Mouse (Mus musculus): ENCODE measurements around the gene Abi3bp. TPM values are rescaled to one million over a fixed set of nuclear protein-coding genes. Genes with fewer than 3 reads are reported as not detected.
A peak's percentile ranks its signal among the peaks of the same experiment; 100 is the strongest.

Gene Abi3bp
- 4.6 and 5.1 TPM in 2 replicates for polyA plus RNA-seq (2015; fragmentation: Nextera tagmentation; extraction: Ambion mirVana)

DNA sequence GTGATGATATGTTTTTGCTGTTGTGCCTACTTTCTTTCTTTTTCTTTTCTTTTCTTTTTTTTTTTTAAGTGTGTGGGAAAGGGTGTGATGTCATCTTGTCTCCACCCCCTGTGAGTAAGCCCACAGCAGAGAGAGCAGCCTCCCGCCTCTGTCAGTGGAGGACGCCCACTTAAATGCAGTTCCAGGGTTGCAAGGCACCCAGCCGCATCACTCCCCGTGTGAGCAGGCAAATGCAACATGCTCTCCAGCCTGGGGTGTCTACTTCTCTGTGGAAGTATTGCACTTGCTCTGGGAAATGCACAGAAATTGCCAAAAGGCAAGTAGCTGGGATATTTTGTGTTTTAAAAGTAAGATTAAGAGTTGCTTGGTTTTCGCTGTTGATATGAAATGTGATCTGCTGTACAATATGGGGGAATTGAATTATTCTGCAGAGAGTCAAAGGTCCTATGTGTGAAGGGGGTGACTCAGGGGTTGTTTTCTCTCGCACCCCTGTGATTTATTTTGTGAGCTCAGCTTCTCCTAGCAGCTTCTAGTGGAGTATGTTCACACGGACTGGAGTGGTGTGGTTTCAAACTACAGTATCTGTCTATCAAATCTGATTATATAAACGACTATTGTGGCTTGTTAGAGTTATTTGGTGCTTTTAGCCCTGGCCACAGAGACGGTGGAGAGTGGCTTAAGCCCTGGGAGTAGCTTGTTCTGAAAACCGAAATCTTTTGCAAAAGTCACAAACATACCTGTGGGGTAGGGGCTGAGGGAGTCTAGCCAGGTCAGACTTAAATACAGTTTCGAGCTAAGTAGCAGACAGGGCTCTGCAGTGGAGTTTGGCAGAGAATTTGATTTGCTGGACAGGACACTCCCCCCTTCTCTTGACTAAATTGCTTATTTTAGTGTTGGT, at the start of gene Abi3bp:
Gene Abi3bp (plus strand): TSS at position 202 of the 898 bp plus-strand sequence.
- H3K9me3 ChIP-seq (replicated peaks) = no peaks in the 10 kb centered on the region
- peak within 1 kb of the TSS; percentile 62 for H3K4me2 ChIP-seq
- peak within 1 kb of the TSS; percentile 40 for H3K4me3 ChIP-seq (replicated peaks)
- WGBS = 10% methylated on average over 11 of the region's 11 CpGs
- H3K27me3 ChIP-seq = no peaks in the 10 kb centered on the region
- H3K36me3 ChIP-seq = no peaks in the 10 kb centered on the region
- H3K27ac ChIP-seq = peak within 1 kb of the TSS; percentile 64; the same call in 1 of the 2 replicates
- H3K9ac ChIP-seq = no peak within 1 kb of the TSS; the same call in 1 of the 2 replicates
- peak; percentile 91 for ATAC-seq (replicated peaks; ENCODE audit: low FRiP score)
- H3K4me1 ChIP-seq = peaks cover 11% of the 10 kb centered on the region

DNA sequence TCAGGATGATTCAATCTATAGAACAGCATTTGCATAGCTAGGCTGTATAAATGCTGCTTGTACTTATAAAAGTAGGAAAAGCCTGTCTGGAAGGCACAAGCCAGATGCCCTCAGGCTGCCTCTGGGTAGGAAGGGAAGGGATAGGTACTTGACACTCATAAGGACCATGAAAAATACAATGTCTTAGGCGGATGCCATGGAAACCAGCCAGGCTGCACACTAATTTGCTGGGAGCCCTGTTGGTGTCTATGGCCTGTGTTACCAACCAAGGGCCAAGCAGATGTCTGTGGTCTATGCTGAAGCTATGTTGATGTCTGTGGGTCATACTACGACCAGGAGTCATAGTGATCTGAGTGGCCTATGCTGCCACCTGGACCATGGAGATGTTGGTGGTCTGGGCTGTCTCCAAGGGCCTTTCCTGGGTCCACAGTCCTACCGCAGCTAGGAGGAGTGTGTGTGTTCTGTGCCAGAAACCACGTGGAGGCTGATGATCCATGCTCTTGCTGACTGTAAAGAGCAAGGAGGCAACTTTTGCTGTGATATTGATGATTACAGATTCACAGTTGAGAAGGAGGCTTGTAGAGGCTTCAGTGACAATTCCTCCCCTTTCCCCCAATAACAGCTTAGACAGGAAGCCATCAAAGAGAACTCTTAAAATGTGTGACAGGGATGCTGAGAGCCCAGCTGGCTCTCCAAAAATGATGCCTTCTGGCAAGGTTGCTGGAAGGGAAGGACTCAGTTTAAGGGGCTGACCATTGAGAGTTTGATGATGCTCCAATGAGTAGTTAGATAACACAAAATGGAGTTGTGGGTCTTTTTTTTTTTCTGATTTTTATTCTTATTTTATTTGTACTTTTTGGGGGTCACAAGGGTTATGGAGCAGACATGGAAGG, 42.1 kb upstream of the Abi3bp start:
- H3K36me3 ChIP-seq = no peaks in the 10 kb centered on the region
- H3K27ac ChIP-seq = no peak overlapping the region
- H3K4me1 ChIP-seq = no peaks in the 10 kb centered on the region
- H3K9me3 ChIP-seq (replicated peaks) = no peaks in the 10 kb centered on the region
- no peak overlapping the region for H3K9ac ChIP-seq
- no peak for ATAC-seq (replicated peaks; ENCODE audit: low FRiP score)
- no peak overlapping the region for H3K4me2 ChIP-seq
- H3K27me3 ChIP-seq = no peaks in the 10 kb centered on the region
- 80% methylated on average over 4 of the region's 4 CpGs for WGBS
- H3K4me3 ChIP-seq (replicated peaks) = no peak overlapping the region

DNA sequence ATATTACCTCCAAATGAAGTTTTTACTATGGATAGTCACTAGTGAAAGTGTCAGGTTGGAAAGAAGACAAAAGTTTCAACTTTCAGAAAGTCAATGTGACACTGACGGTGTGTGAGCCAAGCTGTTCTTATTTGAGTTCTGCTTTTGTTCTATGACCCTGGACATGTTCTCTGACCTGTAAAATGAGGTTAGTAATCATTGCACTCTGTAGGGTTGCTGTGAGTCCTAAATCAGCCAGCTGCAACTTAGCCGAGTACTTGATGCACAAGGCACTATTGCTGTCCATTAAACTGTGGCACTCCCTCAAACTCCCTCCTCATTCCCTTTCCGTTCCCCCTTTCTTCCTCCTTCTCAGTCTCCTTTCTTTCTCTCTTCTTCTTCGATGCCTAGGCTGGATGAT, 37.4 kb upstream of the Abi3bp start:
- Histone ChIP-seq H3K9ac (no peak overlapping the region), H3K27ac (0 out of 2 replicates have a peak overlapping the region, but pooled peaks have one; percentile 37), H3K36me3 (no peaks in the 10 kb centered on the region), H3K4me1 (no peaks in the 10 kb centered on the region), H3K4me2 (no peak overlapping the region), H3K9me3 (replicated peaks) (no peaks in the 10 kb centered on the region), H3K27me3 (no peaks in the 10 kb centered on the region), H3K4me3 (replicated peaks) (no peak overlapping the region)
- WGBS = 32% methylated on average over 4 of the region's 4 CpGs
- peak; percentile 86 for ATAC-seq (replicated peaks; ENCODE audit: low FRiP score)

DNA sequence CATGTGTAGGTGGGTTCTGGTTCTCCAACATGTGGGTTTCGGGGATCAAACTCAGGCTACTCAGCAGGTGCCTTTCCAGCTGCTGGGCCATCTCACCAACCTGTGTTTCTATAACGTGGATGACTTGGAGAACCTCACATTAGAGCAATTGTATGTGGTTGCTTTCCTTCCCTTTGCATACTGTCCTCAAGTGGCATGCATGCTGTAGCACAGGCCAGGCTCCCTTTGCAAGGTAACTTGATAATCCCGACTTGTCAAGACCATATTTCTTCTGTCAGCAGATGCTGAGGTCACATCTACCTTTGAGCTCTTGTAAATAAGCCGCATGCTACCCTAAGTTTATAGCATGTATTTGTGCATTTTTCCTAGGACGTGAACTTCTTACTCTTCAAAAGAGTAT, 36.6 kb upstream of the Abi3bp start:
- Histone ChIP-seq H3K9ac (no peak overlapping the region), H3K4me2 (no peak overlapping the region), H3K4me3 (replicated peaks) (no peak overlapping the region), H3K27ac (no peak overlapping the region), H3K4me1 (no peaks in the 10 kb centered on the region), H3K36me3 (no peaks in the 10 kb centered on the region), H3K27me3 (no peaks in the 10 kb centered on the region), H3K9me3 (replicated peaks) (no peaks in the 10 kb centered on the region)
- peak; percentile 27; the same call in 1 of the 2 replicates for ATAC-seq (replicated peaks; ENCODE audit: low FRiP score)
- WGBS = 50% methylated on average over 5 of the region's 5 CpGs

DNA sequence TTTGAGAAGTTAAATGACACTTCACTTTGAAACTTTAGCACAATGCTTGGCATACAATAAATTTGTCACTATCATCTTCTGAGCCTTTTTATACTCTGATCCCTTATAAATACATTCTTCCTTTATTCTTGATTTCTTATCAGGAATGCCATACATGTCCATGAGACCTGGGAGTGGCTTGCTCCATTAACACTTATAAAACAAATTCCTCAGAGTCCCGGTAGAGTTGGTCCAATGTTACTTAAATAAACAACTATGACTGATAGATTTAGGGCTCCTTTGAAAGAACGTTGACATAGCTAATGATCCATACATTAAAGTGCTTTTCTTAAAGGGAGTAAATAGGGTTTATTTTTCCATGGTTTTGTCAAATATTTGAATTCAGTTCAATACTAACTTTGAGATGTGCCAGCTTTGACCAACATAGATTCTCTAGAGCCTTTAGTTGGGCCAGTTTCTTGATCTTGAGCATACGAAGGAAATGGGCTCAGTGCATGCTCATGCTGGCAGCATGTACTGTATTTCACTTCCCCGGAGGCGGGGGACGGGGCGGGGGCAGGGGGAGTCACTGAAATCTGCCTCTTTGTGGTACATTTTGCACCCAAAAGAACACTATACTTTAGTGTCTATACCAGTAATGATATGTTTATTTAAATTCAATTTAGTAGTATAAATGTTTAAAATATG, 35.9 kb upstream of the Abi3bp start:
- Histone ChIP-seq H3K36me3 (no peaks in the 10 kb centered on the region), H3K4me1 (no peaks in the 10 kb centered on the region), H3K27ac (no peak overlapping the region), H3K4me2 (no peak overlapping the region), H3K4me3 (replicated peaks) (no peak overlapping the region), H3K27me3 (no peaks in the 10 kb centered on the region), H3K9me3 (replicated peaks) (no peaks in the 10 kb centered on the region), H3K9ac (no peak overlapping the region)
- WGBS = 35% methylated on average over 7 of the region's 7 CpGs
- ATAC-seq (replicated peaks; ENCODE audit: low FRiP score) = peak; percentile 60

DNA sequence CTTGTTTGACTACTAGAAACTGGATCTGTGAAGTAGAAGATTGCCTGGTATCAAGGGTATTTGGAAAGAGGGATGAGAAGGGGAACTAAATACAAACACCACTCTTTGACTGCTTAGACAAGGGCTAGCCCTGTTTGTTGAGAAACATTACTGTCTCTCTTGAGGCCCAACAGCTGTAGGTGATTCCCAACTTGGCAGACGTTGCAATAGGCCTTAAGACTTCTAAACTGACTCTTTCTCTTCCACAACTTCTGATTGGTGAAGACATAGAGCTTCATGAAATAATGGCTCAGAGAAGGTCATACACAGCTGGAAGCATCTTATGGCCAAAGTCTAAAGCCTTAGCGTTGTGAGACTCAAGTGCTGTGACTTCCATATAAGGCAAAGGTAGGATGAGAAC, 26.2 kb upstream of the Abi3bp start:
- Histone ChIP-seq H3K36me3 (no peaks in the 10 kb centered on the region), H3K4me1 (no peaks in the 10 kb centered on the region), H3K27me3 (no peaks in the 10 kb centered on the region), H3K4me2 (no peak overlapping the region), H3K9ac (no peak overlapping the region), H3K4me3 (replicated peaks) (no peak overlapping the region), H3K9me3 (replicated peaks) (no peaks in the 10 kb centered on the region), H3K27ac (no peak overlapping the region)
- ATAC-seq (replicated peaks; ENCODE audit: low FRiP score) = no peak
- WGBS = 71% methylated on average over 2 of the region's 2 CpGs

DNA sequence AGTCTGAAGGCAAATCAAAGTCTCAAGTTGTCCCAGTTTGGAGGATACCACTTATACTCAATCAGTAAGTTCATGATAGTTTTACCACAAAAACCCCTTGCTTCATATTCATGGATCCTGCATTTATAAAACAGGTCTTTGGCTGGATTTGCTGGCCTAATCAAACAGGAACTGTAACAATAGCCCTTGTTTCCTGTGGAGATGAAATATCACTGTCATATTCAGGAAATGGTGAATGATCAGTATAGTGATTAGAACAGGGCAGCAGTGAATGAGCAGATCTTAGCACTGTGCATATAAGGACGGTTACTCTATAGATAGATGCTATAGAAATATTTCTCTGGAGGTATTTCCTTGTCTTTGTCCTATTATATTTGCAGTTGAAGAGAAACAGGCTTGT, 25.8 kb upstream of the Abi3bp start:
- H3K4me3 ChIP-seq (replicated peaks) = no peak overlapping the region
- no peaks in the 10 kb centered on the region for H3K27me3 ChIP-seq
- no peak for ATAC-seq (replicated peaks; ENCODE audit: low FRiP score)
- H3K9me3 ChIP-seq (replicated peaks) = no peaks in the 10 kb centered on the region
- no peak overlapping the region for H3K9ac ChIP-seq
- no peak overlapping the region for H3K4me2 ChIP-seq
- H3K27ac ChIP-seq = no peak overlapping the region
- 67% methylated on average over 1 of the region's 1 CpGs for WGBS
- H3K36me3 ChIP-seq = no peaks in the 10 kb centered on the region
- no peaks in the 10 kb centered on the region for H3K4me1 ChIP-seq

DNA sequence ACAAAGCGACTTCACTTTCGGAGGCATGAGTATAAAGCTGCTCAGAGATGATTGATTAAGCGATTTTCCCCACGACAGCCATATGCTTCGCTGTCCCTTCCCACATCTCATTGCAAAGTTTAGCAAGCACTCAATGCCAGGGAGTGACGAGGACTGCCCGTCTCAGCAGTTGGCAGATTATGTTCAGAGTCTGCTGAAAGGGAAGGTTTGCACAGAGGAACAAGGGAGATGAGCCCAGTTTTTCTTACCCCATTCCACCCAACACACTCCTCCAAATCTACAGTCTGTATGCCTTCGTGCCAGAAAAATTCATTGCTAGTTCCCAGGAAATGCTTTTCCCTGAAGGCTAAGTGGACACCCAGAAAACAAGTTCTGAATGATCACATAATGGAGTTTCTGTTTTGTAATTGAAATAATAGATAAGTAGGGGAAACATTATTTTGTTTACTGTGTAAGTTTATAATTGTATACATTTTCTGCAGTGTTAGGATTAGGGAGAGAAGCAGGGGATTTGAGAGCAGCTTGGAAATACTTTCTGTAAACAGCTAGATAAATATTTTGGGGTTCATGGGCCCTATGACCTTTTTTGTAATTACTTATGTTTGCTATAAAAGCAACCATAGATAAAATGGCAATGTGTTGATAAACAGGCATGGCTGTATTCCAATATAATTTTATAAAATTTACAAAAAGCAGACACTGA, 19.5 kb upstream of the Abi3bp start:
- no peaks in the 10 kb centered on the region for H3K27me3 ChIP-seq
- H3K4me1 ChIP-seq = no peaks in the 10 kb centered on the region
- H3K27ac ChIP-seq = no peak overlapping the region
- H3K9me3 ChIP-seq (replicated peaks) = no peaks in the 10 kb centered on the region
- ATAC-seq (replicated peaks; ENCODE audit: low FRiP score) = no peak
- no peak overlapping the region for H3K4me3 ChIP-seq (replicated peaks)
- 70% methylated on average over 8 of the region's 8 CpGs for WGBS
- no peaks in the 10 kb centered on the region for H3K36me3 ChIP-seq
- H3K9ac ChIP-seq = no peak overlapping the region
- no peak overlapping the region for H3K4me2 ChIP-seq

DNA sequence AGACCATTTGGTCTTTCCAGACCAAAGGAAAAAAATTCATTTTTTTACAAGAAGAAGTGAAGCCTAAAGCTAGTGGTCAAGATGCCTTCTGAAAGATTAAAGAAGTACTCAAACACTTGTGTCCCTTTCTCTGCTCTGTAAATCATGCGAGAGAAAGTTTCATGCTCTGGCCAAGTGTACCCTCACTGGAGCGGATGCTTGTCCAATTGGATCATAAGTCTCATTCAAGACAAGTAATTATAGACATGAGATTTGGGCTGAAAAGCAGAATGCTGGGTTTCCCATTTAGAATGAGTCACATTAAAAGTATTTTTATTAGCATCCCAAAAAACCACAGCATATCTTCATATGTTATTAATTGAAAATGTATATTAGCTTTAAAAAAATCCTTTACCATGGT, 4.5 kb upstream of the Abi3bp start:
- H3K27ac ChIP-seq = no peak overlapping the region
- no peaks in the 10 kb centered on the region for H3K9me3 ChIP-seq (replicated peaks)
- no peak overlapping the region for H3K4me2 ChIP-seq
- H3K4me3 ChIP-seq (replicated peaks) = no peak overlapping the region
- WGBS = 84% methylated on average over 2 of the region's 2 CpGs
- no peak overlapping the region for H3K9ac ChIP-seq
- no peak for ATAC-seq (replicated peaks; ENCODE audit: low FRiP score)
- H3K36me3 ChIP-seq = no peaks in the 10 kb centered on the region
- no peaks in the 10 kb centered on the region for H3K27me3 ChIP-seq
- peaks cover 8% of the 10 kb centered on the region for H3K4me1 ChIP-seq

DNA sequence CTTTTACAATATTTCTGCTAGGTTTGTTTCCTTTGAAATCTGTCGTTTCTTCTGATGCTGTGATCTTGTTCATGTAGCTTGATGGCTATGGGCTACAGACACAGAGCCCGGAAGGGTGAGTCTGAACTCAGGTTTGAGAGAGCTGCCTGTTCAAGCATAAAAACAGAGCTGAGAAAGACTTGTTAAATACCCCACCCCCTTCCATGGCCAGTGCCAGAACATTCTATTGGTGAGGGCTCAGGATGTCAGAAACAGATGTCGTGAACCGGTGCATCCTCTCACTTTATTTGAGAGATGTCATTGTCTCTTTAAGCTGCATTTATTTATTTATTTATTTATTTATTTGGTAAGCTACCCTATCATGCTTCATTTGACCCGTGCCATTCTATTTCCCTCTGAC, 2.0 kb upstream of the Abi3bp start:
- no peaks in the 10 kb centered on the region for H3K36me3 ChIP-seq
- 84% methylated on average over 5 of the region's 5 CpGs for WGBS
- H3K27ac ChIP-seq = no peak overlapping the region
- no peak overlapping the region for H3K4me2 ChIP-seq
- no peak overlapping the region for H3K9ac ChIP-seq
- peaks cover 11% of the 10 kb centered on the region for H3K4me1 ChIP-seq
- no peak overlapping the region for H3K4me3 ChIP-seq (replicated peaks)
- no peak for ATAC-seq (replicated peaks; ENCODE audit: low FRiP score)
- H3K27me3 ChIP-seq = no peaks in the 10 kb centered on the region
- no peaks in the 10 kb centered on the region for H3K9me3 ChIP-seq (replicated peaks)

DNA sequence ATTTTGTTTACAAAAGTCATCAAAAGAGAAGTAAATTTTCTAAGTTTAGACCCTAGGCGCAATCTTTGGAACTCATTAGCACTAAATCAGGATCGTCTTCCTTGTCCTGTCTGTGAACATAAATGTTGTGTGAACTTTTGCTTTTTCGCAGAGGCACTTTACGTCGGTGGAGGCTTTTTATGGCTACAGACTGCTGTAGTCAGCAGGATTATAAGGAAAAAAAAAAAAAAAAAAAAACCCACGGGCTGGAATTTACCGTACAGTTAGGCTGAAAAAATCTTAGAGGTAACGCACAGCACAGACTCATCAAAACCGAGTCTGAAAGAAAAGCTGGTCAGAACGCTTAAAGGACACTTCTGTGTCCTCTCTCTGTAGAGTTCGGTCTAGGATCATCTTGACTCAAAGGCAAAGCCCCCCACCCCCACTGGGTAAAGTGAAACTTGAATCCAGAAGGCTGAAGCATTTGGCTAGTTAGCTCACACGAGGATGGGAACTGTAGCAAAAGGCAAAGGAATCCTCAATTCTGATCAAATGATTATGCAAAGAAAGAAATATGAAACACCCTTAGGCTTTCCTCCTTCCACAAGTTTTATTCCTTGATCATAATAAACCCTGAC, 1.0 kb downstream of the Abi3bp start:
- peak overlapping the region; percentile 40 for H3K4me3 ChIP-seq (replicated peaks)
- peak; percentile 70 for ATAC-seq (replicated peaks; ENCODE audit: low FRiP score)
- no peak overlapping the region for H3K9ac ChIP-seq
- H3K4me2 ChIP-seq = peak overlapping the region; percentile 62
- peaks cover 11% of the 10 kb centered on the region for H3K4me1 ChIP-seq
- WGBS = 5% methylated on average over 12 of the region's 12 CpGs
- H3K27ac ChIP-seq = peak overlapping the region; percentile 34; the same call in 1 of the 2 replicates
- H3K27me3 ChIP-seq = no peaks in the 10 kb centered on the region
- H3K9me3 ChIP-seq (replicated peaks) = no peaks in the 10 kb centered on the region
- no peaks in the 10 kb centered on the region for H3K36me3 ChIP-seq

All from kidney, embryonic 15.5 days (tissue).